Mouse (Mus musculus) kidney, adult 11 months (tissue): ENCODE results near the gene Ifna7.

ENCODE experiments used
- DNase-seq: peaks from one replicate; pipeline ENCODE4 v3.0.0; 2022

The Ifna7 gene

DNA sequence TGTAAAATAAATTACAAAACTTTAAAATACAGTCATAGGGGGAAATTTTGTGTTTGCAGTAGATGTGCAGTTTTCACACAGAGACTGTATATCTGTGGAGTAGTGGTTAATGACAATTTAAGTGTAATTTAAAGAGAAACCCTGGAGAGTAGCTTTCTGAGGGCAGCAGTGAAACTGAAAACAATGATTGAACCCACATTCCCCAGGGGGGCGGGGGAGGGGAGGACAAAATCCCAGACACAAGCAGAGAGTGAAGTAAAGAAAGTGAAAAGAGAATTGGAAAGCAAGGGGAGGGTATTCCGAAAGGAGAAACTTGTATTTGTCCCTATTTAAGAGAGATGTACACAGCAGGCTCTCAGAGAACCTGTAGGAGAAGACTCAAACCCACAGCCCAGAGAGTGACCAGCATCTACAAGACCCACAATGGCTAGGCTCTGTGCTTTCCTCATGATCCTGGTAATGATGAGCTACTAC is 25.4 kb downstream of the Ifna7 start, which contains the start of gene Ifna4:
Gene Ifna4, plus strand, starts transcription at position 424 of the 474 bp plus-strand sequence.
- DNase-seq: no peak

DNA sequence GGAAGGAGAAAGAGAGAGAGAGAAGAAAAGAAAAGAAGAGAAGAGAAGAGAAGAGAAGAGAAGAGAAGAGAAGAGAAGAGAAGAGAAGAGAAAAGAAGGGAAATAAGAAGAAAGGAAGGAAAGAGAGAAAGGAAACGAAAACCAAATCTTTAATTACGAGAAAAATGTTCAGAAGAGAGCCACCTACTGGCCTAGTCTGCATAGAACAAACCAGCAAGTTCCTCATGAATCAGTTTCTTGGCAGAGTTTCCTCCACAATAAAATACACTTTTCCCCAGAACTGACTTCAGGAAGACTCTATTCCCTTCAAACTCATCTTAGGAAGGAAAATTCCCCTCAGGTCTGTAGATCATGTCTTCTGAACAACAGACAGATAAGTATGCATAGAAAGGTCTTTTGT is 29.3 kb downstream of the Ifna7 start:
- no peak for DNase-seq

DNA sequence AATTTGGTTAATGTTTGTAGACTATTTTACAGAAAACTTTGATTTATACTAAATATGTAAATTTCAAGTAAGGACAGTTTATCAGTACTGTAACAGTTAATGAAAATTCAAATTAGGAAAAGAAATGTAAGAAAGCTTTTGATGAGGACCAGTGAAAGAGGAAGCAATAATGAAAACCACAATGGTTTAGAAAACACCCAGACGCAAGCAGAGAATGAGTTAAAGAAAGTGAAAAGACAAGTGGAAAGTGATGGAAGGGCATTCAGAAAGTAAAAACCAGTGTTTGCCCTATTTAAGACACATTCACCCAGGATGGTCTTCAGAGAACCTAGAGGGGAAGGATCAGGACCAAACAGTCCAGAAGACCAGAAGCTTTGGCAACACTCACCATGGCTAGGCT is 33.7 kb downstream of the Ifna7 start, which contains the start of gene Ifna1:
Gene Ifna1, plus strand, starts transcription at position 390 of the 400 bp plus-strand sequence.
- DNase-seq: no peak

DNA sequence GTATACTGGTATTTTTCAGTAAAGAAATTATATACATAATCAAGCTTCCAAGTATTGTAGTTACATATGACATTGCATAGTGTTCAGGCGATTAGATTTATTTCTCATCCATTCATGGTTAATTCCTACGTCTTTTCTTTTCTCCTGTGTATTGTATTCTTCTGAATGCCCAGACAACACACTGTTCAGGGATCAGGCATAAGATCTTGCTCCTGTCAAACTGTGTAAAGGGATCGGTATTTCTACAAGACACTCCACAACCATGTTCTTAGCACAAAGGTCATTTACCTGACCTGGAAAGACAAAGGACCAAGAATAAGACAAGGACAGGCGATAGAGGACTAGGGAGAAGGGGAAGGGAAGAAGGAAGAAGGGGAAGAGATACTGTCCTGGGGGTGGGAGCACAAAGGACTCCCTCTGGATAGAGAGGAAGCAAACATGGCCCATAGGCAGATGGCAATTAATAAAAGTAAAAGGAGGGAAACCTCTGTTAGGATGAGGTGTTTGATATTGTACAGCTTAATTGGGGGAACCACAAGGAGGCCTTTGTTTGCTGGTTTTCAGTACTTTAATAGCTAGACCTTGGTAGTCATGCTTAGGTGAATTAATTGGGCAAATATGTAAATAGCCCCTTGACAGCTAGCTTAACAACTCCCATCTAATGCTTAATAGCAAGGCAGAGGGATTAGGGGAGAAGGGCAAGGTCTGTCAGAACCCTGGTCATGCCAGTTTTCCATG is 35.2 kb downstream of the Ifna7 start:
- DNase-seq: no peak

DNA sequence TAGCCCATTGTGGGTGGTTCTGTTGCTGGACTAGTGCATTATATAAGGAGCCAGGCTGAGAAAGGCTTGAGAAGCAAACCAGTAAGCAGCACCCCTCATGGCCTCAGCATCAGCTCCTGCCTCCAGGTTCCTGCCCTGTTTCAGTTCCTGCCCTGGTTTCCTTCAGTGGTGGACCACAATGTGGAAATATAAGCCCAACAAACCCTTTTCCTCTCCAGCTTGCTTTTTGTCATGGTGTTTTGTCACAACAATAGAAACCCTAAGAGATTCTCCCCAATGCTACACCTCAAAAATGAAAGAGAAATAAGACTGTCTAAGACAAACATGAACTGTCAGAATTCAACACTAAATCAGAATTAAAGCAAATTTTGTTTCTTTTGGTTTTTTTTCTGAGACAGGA is 43.2 kb downstream of the Ifna7 start:
- DNase-seq: no peak

DNA sequence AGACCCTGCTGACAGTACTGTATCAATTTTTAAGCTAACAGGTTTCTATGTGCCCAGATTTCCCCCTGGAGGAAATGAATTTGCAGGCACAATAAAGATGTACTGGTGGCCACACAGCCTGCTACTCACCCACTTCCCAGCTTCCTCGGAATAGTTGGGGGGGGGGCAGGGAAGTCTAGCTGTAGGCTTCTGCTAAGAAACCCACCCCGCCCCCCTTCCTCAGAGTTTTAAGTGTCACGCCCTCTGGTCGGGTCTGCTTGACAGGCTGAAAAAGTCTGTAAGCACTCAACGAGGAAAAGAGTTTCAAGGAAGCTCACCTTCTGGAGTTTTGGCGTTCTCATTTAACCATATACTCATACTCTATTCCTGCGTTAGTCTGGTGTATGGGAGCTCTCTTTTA is 47.3 kb downstream of the Ifna7 start:
- DNase-seq: no peak

DNA sequence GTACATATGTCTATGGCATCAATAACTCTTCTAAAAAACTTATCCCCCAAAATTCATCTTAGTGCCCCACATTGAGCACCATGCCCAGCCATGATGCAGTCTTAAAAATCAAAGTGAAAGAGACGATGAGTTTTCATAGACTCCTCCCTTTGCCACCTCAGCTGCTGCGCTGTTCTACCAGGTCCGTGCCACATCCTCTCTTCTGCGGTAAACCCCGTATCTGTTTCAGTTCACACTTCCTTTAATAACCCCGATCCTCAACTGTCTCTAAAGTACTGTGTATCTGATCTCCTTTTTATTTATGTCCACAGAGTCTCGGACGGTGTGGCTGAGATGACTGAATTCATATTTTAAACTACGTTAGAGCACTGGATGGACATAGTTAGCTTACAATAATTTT is 48.6 kb downstream of the Ifna7 start:
- DNase-seq: no peak

DNA sequence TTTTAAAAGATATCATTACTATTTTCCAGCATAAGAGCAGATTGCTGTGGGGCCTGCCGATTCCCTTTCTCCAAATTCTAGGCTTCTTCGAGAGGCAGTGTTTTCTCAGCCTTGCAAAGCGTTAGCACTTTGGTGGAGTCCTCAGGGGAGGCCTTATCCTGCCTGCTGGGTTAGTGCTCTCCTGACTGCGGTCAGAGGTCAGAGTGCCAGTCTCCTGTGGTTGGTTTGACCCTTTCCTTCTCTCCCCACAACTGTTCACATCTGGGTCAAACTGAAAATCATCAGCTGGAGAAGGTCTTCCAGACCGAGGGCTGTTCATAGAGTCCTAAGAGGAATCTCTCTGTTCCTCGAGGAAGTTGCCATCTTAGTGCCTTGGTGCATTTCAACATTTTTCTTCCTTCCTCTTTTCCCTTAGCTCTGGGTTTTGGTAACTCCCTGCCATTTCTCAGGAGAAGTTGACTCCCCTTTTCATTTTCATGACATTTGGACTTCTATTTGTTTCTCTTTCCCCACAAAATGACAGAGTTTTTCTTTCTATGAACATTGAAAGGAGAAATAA is 49.1 kb downstream of the Ifna7 start:
- DNase-seq: no peak
